Mouse (Mus musculus) adrenal gland, postnatal 10 days (tissue): ENCODE results near the gene Pakap. TPM values are rescaled to one million over a fixed set of nuclear protein-coding genes. Genes with fewer than 3 reads are reported as not detected.
A peak's percentile ranks its signal among the peaks of the same experiment; 100 is the strongest.

Experiments used
- DNase-seq: peaks from one replicate; pipeline ENCODE4 v3.0.0; 2021; ENCODE audit warnings: mixed read lengths
- total RNA-seq, 2 experiments: library from RNA; stranded (reverse); gene quantifications; 2 replicates each; pipeline ENCODE4 v1.2.3; 2021

The Pakap gene
- total RNA-seq, 2 experiments from 2014 or later, result 41.1 to 45.9 TPM

DNA sequence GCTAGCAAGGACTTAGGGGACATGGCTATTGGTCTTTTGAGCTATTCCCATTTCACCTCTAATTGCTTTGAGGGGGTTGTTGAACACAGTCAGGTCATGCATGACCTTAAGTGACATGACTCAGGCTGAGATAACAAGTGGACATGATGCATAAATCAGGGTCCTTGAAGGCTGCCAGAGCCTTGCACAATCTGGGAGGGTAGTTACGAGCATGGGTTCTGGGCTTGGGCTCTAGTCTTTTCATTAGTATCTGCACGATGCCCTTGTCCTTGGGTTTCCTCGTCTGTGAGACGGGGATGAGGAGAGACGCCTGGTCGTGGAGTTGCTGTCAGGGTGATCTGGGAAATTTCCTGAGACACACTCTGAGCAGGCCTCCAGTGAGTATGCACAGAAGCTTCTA, 6.7 kb downstream of the Pakap start:
- DNase-seq, result peak; percentile 73

DNA sequence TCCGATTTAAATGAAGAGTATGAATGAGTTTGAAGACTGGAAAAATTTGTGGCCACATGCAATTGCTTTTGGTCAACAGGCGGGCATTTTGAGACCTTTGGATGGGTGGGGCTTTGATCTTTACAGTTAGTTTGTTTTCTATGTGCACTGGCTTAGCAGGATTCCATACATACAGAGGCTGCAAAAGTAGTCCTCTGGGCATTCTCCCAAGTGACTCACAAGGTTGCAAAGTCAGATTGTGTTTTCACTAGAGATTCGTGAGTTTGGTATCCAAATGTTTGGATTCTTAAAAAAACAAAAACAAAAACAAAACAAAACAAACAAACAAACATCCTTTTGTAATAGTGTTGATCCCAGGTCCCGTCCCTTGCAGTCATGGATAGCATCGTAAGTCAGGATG, 7.7 kb downstream of the Pakap start:
- DNase-seq, result no peak

DNA sequence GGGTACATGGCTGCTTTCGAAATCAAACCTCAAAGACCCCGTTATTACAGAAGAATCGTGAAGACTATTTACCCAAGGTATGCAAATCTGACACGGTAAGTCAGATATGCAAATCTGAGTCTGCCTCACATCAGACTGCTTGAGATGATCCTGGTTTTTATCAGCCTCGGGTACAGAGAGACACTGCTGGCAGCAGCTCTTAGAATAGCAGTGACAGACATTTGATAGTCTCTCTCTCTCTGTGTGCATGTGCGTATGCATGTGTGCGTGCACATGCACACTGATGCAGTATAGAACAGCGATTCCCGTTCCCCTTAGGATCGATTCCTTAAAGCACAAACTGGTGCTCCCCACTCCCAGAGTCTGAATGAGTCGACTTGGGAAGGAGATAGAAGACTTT, 8.1 kb downstream of the Pakap start:
- no peak for DNase-seq

DNA sequence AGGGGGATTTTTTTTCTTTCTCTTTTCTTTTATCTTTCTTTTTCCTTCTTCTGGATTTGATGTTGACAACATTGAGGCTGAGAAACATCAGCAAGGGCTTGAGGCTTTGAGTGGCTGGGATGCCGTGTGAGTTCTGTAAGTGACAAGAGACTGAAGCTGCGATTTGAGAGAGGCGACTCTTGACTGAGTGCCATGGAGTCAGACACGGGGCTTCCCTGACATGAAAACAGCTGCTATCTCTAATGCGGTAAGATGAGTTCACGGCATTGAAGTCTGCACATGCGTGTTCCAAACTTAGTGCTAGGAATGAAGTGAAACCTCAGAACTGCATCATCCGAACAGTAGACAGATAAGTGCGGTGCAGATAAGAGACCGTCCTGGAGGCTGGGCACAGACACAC, 11.7 kb downstream of the Pakap start:
- no peak for DNase-seq

DNA sequence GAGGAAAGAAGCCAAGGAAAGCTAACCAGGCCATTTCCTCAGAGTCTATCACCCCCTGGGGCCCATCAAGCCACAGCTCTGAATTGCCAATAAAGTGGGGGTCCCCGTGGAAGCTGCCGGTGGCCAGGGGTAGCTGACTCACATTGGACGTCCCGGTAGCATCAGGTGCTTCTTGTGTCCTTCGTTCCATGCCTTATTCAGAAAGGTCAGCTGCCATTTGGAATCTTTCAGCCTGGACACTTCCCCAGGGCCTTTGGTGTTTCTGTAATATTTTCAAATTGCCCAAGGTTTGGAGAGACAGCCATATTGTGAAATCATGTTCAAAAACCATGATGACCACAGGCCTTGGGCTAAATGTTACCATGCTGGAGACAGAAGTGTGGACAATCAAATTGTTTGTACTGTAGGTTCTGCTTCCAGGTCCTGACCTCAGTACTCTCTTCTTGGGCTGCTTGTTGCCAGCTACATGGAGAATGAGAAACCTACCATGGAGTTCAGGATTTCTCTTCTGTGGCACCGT, 17.4 kb downstream of the Pakap start:
- peak; percentile 45 for DNase-seq

DNA sequence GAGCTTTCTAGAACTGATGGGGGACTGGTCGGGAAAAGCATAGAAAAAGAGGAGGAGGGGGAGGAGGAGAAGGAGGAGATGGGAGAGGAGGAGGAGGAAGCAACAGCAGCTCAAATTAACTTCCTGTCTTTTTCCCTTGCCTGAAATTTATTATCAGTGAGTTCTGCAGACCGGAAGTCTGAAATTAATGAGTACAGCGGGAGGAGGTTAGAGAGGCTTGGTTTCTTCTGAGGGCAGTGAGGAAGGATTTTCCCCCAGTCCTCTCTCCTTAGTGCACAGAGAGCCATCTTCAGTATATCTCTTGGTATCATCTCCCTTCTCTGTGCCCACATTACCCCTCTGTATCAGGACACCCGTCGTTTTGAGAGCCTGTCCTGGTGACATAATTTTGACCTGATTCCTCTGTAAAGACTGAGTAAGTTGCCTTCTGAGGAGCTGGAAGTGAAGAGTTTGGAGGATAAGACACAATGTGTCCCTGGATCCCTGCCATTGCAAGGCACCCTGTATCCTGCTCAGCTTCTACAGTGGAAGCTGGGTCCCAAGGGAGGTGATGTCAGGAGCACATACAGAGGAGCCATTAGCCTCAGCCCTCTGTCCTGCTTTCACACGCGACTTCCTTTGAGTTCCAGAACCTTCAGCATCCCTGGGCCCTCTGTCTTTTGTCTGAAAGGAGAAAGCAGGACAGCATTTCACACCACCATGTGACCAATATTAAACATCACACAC, 19.1 kb downstream of the Pakap start:
- DNase-seq, result no peak

DNA sequence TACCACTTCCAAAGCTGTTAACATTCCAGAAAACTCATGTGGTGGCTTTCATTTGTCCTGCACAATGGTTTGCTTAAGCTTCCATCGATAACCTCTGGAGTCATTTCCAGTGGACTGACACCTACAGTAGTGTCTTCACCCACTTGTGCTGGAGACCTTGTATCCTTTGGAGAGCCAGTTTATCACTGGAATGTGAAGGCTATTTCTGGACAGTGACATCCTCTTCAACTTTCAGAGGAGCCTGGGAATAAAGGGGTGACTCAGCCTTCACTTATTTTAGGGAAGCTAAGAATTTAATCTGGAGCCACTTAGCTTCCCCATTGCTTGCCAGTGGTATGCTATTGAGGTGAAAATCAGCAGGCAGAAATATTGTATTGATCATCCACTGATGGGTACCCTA, 20.4 kb downstream of the Pakap start:
- no peak for DNase-seq

DNA sequence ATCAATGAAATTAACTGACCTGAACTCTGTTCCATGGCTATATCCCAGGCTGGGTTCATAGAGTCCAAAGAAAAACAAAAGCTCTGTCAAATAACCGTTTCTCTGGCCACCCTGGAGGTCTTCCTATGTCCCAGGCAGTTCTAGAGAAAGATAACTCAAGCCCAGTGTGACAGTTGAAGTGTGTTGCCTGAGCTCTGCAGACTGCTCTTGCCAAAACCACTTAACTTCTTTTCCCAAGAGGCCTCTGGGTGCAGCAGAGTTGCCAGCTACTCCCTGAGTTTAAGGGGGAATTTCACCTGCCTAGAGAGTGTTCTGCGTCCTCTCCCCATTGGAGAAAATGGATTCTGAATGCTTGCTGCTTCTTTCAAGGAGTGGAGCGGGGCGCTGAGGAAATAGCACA, 24.8 kb downstream of the Pakap start:
- no peak for DNase-seq

DNA sequence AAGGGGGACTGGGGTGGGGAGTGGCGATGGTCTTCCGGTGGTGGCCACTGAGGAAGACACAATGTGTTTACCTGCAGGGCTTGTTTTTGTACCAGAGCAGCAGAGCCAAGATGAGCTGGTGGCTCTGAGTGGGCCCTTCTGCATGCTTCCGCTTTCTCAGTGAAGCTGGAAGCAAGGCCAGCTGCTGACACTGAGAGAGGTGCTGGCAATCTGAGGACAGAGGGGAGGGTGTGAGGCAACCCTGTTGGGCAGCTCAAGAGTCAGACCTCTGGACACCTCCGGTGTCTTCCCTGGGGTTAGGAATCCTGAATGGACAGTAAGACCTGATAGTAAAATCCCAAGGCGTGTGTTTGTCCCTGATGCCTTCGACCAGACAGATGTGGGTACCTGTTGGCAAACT, 32.0 kb downstream of the Pakap start:
- peak; percentile 53 for DNase-seq

DNA sequence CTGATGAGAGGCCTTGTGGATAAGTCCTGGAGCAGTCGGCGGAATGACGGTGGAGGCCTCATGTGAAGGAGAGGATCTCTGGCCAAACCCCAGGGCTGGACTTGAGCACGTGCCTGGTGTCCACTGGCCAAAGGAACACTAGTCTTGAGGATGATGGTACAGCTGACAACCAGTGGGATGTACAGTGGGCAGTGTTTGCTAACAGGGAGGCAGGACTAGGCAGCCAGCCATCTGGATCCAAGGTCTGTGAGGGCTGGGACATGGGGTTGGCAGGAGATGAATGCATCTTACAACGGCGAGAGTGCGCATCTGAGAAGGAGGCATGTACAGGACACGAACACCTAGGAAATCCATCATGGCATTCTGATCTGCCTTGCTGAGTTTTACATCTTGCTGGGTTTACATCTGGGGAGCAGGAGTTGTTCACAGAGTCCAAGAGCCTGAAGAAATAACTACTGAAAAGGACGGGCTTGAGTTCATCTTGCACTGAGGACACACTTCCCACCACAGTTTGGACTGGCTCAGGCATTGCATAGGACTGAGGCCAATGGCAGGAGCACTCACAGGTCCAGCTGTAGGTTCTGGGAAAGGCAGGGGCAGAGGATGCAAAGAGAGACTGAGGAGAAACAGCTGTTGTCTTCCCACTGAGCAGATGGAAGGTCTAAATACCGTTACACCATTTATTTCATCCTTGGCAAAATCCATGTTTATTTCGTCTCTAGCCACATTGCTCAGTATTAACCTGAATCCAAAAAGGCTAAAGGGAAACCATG, 32.9 kb downstream of the Pakap start:
- peak; percentile 79 for DNase-seq

DNA sequence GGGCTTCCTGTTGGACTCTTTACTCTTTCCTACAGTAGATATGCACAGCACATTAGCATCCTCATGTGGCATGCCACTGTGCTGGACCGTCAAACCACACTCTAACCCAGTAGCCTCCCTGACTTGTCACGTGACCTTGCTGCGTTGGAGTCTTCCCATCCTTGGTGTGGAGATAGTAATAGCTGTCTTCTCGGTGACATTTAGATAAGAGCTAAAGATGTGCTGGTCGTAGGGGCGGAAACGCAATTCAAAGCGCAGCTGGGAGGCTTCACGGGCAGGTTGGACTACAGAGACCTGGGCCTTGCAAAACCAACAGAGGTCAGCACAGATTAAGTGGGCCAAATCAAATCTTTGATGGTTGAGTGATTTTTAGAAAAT, 33.5 kb downstream of the Pakap start:
- DNase-seq, result no peak

DNA sequence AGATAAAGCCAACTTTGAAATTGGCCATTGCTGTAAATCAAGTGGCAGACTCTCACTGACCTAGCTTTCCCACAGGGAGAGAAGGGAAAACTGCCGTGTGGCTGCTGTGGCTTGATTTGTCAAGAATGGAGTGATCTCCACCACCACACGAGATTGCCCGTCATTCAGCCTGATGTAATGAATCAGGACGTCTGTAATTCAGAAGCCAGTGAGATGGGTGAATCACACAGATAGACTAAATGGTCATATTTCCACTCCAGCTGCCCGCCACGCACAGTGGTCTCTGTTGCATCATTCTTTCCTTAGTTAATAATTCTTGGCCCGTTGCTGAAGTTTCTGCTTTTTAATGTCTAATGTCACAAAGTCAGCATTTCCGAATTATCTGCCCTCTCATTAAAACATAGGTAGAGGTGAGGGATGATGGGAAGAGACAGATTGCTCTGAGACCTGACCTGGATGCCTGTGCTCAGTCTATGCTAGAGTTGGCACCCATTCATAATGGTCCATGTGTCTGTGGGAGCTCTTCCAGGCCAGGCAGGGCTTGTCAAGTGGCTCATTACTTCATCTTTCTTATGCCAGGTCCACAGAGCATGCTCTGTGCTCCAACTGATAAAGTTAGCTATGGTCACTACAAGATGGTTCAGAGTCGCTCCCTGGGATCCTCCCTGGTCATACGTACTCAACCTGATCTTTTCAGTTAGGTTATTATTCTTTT, 34.1 kb downstream of the Pakap start:
- no peak for DNase-seq

DNA sequence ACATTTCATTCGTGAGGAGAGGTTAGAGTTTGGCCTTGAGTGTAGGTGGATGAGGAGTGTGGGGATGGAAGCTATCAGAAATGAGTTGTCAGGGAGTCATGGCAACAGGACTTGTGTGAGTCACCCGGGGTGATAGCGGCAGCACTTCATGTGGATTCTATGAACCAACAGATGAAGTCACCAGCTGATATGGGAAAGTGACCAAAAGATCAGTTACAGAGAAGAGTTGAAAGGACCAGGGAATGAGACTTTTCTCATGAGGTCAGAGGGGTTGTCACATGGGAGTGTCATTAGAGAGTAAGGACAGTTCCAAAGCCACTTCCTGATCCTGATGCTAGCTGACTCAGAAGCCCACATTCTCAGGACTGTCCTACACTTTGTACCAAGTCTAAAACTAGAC, 38.3 kb downstream of the Pakap start:
- peak; percentile 65 for DNase-seq

DNA sequence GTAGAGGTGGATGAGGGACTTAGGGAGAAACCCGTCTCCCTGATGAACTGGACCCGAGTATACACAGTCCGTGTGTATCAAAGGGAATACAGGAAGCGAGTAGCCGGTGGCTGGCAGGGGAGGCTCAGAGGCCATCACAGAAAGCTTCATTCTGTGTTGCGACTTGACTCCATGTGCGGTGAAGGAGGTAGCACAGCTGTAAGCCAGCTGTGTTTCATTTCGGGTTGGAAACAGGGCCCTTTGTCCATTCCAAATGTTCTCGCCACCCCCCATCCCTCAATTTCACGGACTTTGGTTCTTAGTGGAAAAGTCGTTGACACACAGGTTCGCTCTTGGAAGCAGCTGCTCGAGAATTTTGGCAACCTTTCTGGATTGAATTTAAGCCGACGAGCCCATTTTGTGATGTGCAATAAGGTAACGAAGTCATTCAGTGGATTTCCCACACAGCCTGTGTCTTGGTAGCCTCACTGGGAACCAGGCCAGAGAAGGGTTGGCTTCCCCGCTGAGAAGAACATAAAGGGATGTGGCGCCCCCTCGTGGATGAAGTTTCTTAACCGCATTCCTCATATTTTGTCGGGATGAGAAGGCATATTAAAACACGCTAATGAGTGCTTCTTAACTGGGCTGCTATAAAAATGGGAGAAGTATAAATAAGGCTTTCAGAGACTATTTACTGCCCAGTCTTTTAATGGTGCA, 39.4 kb downstream of the Pakap start:
- peak; percentile 94 for DNase-seq

DNA sequence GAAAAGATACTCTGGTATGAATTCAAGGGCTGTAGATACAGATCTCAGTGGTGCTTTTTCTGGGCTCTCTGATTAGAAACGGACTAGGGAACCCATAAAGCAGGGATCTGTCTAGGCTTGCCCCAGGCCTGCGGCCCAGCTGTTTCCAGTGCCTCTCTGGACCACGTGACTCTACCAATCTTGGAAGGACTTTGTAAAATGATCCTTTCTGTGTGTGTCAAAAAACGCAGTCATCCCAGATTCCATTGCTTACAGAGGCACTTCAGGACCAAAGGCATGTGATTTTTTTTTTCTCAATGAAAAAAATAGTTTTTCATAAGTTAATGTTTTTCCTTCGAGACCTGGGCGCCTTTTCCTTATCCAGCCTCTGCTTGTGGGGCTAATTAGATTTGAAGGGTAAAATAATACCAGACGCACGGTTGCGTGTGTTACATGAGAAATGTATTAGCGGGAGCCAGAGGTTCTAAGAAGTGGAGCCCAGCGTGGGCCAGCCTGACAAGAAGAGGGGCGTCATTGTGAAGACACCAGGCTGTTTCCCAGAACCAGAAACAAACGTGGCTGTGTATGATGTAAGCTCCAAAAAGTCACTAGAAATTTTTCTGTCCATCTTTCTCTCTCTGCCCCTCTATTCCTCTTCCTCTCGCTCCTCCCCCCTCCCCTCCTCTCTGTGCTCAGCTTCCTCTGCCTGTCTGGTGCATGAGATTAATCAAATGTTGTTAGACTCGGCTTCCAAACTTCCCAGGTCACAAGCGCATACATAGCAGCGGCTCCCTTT, 43.5 kb downstream of the Pakap start:
- no peak for DNase-seq

DNA sequence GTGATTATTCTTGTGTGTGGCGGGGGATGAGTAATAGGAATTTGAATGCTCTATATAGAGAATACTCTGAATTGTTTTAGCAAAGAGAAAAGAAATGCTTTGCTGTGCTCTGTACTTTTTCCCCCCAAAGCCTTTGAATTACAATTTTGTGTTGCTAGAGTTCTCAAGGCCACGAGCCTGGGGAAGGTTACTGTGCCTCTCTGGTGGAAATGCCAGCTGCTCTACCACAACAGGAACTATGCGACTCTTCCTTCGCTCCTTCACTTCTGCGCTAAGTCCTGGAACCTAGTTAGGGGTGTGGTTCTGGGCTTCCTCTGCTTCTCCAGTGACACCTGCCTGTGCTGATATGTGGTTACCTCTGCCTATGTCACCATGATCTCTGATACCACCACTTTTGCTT, 44.7 kb downstream of the Pakap start:
- no peak for DNase-seq

DNA sequence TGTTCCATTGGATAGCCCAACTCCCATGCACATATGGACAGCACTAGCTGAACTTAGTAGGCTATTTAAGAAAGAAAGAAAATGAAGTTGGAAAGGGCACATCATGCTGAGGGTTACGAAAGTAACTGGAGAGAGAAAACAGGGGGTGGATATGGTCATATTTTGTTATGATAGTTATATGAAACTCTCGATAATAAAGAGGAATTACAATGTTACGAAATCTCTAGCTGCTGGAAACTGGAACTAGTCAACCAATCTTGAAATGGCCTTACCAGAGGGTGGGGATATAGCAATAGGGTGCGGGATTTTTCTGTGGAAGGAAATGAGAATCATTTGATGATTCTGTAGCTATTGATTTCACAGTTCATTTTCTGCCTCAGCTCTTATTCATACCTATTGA, 46.7 kb downstream of the Pakap start:
- DNase-seq, result no peak

DNA sequence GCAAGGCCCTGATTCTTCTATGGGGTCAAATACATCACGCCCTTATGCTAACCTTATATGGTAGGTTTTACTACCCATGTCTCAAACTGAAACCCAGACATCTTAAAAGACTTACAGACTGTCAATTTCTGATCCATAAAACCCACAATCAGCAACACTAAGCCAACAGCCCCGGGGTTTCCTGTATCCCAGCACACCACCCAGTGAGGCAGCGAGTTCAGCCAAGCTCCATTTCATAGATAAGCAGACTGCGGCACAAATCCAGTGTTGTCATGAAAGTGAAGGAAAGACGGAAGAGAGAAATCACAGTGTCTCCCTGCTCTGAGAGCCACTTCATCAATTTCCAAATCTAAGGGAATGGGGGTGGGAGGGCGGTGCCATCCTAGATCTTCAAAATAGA, 50.8 kb downstream of the Pakap start:
- DNase-seq, result no peak

DNA sequence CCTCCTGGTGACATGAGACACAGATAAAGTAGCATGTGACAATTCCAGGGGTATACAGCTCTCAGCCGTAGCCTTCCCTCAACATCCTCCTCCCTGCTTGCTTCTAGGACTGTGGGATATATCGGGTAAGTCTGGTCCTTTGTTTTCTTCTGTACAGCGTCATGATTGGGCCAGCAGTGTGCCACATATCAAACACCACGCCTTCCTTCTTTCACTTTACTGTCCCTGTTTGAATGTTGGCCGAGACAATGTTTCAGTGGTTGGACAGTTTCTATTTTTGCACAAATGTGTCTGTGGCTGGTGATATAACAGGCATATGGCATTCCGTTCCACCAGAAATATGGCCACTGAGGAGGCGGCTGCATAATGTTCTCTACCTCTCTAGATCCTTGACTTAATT, 54.8 kb downstream of the Pakap start:
- DNase-seq, result no peak

DNA sequence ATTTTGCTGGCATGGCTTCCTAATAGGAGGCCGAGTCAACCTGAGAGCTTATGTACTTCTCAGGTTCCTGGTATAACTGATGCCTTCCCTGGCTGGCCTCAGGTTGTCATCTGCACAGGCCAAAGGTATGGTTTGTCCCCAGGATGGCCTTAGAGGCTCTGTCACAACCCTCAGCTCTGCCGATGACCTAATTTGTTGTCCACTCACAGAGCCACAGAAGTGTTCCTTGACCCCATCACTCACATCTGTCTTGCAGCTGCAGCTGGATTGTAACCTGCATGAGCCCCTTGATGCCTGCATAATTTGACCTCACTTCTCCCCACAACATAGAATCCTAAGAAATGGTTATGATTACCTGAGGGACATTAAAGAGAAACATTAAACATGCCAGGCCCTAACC, 56.8 kb downstream of the Pakap start:
- no peak for DNase-seq

DNA sequence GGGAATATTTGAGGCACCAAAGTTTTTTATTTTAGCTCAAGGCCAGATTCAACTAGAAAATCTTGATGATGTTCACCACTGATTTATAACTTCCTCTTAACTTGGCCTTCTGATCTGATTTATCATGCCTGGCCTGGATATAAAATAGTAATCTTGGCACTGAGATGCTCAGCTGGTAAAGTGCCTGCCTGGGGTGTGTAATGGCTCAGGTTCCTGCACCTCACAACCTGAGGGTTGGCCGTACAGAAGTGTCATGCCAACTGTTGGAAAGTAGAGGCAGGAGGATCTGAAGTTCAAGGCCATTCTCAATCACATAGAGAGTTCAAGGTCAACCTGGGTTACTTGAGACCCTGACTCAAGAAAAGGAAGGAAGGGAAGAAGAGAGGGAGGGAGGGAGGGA, 57.3 kb downstream of the Pakap start:
- DNase-seq, result no peak

DNA sequence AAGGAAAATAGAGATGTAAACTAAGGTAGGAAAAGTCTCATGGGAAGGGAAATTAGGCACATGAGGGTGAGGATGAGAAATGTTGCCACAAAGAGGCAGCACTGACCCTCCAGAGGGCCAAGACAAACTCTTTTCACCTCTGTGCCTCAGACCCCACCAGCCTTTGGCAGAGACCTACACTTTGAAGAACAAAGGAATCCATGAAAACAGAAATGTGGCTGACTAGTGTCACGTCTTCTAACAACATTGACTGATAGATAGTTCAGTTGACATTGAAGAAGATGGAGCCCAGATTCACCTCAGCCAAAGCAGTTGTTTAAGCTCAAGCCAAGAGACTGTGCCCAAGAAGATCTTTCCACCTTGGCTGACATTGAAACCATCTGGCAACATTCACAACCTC, 57.8 kb downstream of the Pakap start:
- DNase-seq, result no peak
